Mouse (Mus musculus) heart, embryonic 14.5 days (tissue): Measurements from ENCODE around the gene Ran. TPM values are rescaled to one million over a fixed set of nuclear protein-coding genes. Genes with fewer than 3 reads are reported as not detected.

Experiments
- ATAC-seq: fragments of 200-750 bp; cut with Nextera tagmentation; 2 replicates; pipeline ENCODE4 v1.8.0; 2017; ENCODE audit warnings: low read depth, moderate TSS enrichment; ENCODE audit not compliant: insufficient number of reproducible peaks, insufficient read depth, low FRiP score
- H3K27ac ChIP-seq, 2 experiments: fragments of 200-500 bp in 1 of 2; fragments of 300-500 bp in 1 of 2; sonication (generic) in 1 of 2; replicated peaks in 1 of 2; 2 replicates each; pipeline ENCODE4 v1.5.1; 2012 to 2014; ENCODE audit warnings: low read depth in 2 of 2, low read length in 2 of 2, control low read depth in 1 of 2, mild to moderate bottlenecking in 1 of 2, mixed read lengths in 1 of 2; ENCODE audit not compliant: control insufficient read depth in 1 of 2, insufficient read depth in 1 of 2
- H3K27me3 ChIP-seq: fragments of 300-500 bp; sonication (generic); 2 replicates; pipeline ENCODE4 v1.6.1; 2014; ENCODE audit warnings: mild to moderate bottlenecking, low read length, control low read depth; ENCODE audit not compliant: control insufficient read depth, insufficient read depth
- H3K36me3 ChIP-seq: fragments of 300-500 bp; sonication (generic); 2 replicates; pipeline ENCODE4 v1.6.1; 2014; ENCODE audit warnings: mild to moderate bottlenecking, control low read depth, low read length, mixed read lengths; ENCODE audit not compliant: control insufficient read depth, insufficient read depth
- H3K4me1 ChIP-seq, 2 experiments: fragments of 200-500 bp in 1 of 2; fragments of 300-500 bp in 1 of 2; sonication (generic) in 1 of 2; 2 replicates each; pipeline ENCODE4 v1.6.1; 2012 to 2014; ENCODE audit warnings: low read length in 2 of 2, control low read depth in 1 of 2, mixed read lengths in 1 of 2; ENCODE audit not compliant: control insufficient read depth in 2 of 2, insufficient read depth in 2 of 2
- H3K4me2 ChIP-seq: fragments of 300-500 bp; sonication (generic); 2 replicates; pipeline ENCODE4 v1.6.1; 2014; ENCODE audit warnings: mild to moderate bottlenecking, low read length
- H3K4me3 ChIP-seq, 2 experiments: fragments of 200-500 bp in 1 of 2; fragments of 300-500 bp in 1 of 2; sonication (generic) in 1 of 2; 2 replicates each; pipeline ENCODE4 v1.5.1; 2012 to 2014; ENCODE audit warnings: low read length in 2 of 2, mild to moderate bottlenecking in 2 of 2, control low read depth in 1 of 2, low read depth in 1 of 2, moderate library complexity in 1 of 2; ENCODE audit not compliant: control insufficient read depth in 1 of 2, insufficient read depth in 1 of 2
- H3K9ac ChIP-seq: fragments of 300-500 bp; sonication (generic); 2 replicates; pipeline ENCODE4 v1.6.1; 2014; ENCODE audit warnings: mild to moderate bottlenecking, low read length
- H3K9me3 ChIP-seq: fragments of 300-500 bp; sonication (generic); 2 replicates; pipeline ENCODE4 v1.6.1; 2016; ENCODE audit warnings: low read length, control low read depth; ENCODE audit not compliant: control insufficient read depth
- WGBS: fragments of 180-500 bp; shearing (Covaris S2); extraction: QIAGEN DNeasy Blood & Tissue Kit; methylation state at CpG from one replicate; pipeline ENCODE4 v1.1.7; 2014; 5-methylcytosine and 5-hydroxymethylcytosine counted together
- polyA plus RNA-seq: library from polyadenylated mRNA; unstranded; fragments of >200 nt; fragmentation: Nextera tagmentation; extraction: Ambion mirVana; gene quantifications from 2 replicates; pipeline ENCODE4 v1.2.1, GENCODE M21; 2014

Gene Ran
- polyA plus RNA-seq, 1 experiment from 2014 or later: 339 TPM

DNA sequence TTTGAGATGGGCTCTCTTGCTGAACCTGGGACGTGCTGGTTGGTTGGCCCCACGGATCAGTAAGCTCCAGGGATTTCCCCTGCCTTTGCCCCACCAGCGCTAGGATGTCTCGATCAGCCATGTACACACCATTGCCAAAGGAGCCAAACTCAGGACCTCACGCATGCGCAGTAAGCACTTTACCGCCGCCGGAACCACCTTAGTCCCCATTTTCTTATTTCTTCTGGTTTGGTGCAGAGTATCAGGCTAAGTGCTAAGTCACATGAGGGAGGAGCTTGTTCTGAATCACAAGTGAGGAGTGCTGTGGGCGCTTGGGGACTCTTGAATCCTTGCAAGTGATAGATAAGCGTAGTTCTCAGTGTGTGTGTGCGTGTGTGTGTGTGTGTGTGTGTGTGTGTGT, 45.4 kb downstream of the Ran start:
- Histone ChIP-seq H3K4me3 (no peak overlapping the region), H3K27me3 (peaks cover 8% of the 10 kb centered on the region), H3K27ac (no peak overlapping the region), H3K4me2 (no peak overlapping the region), H3K36me3 (no peaks in the 10 kb centered on the region), H3K9ac (no peak overlapping the region), H3K9me3 (0 out of 2 replicates have a peak, but pooled peaks cover 3% of the 10 kb centered on the region), H3K4me1 (peaks cover 0 to 4% of the 10 kb centered on the region in 2 experiments; a peak in 2 of 4 replicates)
- 69% methylated on average over 12 of the region's 12 CpGs for WGBS
- no peak for ATAC-seq

DNA sequence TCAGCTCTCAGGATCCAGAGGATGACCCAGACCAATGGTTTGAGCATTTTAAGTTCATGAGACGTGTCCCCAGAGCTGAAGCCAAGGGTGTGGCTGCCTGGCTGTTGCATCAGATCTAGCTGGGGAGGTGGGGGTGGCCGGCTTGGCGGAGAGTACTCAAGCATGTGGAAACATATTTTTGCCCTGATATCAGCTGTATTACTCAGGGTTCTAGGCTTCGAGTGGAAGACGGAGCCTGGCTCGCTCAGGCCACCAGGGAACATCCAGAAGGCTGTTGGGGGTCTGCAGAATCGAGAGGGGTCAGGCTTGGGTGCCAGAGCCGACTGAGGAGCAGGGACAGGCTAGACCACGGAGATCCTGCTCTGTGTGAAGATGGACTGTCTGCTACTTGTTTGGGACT, 46.1 kb downstream of the Ran start:
- no peak overlapping the region for H3K9ac ChIP-seq
- WGBS: 56% methylated on average over 9 of the region's 9 CpGs
- no peak overlapping the region for H3K27ac ChIP-seq
- H3K4me3 ChIP-seq: no peak overlapping the region
- H3K4me1 ChIP-seq: peaks cover 0 to 4% of the 10 kb centered on the region in 2 experiments; a peak in 2 of 4 replicates
- H3K27me3 ChIP-seq: peaks cover 8% of the 10 kb centered on the region
- ATAC-seq: no peak
- no peak overlapping the region for H3K4me2 ChIP-seq
- no peaks in the 10 kb centered on the region for H3K36me3 ChIP-seq
- 0 out of 2 replicates have a peak, but pooled peaks cover 3% of the 10 kb centered on the region for H3K9me3 ChIP-seq

GRCm38 (mm10) chr5:129066541-129067230, 46.8 kb downstream of the Ran start:
- Histone ChIP-seq H3K27ac (no peak overlapping the region), H3K4me1 (peaks cover 0 to 4% of the 10 kb centered on the region in 2 experiments; a peak in 2 of 4 replicates), H3K9ac (no peak overlapping the region), H3K9me3 (0 out of 2 replicates have a peak, but pooled peaks cover 3% of the 10 kb centered on the region), H3K4me3 (no peak overlapping the region), H3K36me3 (no peaks in the 10 kb centered on the region), H3K27me3 (peaks cover 8% of the 10 kb centered on the region), H3K4me2 (no peak overlapping the region)
- 81% methylated on average over 8 of the region's 8 CpGs for WGBS
- no peak for ATAC-seq

DNA sequence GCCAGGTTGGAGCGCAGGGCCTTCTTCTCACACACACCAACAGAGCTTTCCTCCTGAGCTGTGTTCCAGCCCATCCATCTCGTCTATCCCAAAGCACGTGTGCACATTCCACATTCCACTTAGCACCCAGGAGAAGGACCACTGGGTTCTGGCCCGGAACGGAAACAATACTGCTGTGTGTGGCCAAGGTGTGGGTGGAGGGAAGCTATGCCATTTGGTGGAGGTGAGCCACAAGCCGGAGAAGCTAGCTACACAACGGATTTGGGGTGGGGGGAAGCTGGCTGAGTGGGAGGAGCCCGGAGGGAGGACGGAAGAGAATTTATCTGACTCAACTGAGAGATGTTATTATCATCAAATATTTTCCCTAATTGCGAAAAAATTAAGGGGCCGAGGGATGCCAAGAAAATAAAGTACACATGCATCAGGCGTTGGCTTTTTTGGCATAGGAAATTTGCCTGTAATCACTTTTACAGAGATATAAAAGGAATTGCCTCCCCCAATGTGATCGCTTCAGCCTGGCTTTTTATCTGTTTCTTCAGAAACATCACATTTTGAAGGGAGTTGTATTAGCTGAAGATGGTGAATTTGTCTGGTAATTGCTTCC, 47.5 kb downstream of the Ran start:
- no peak overlapping the region for H3K27ac ChIP-seq
- 58% methylated on average over 13 of the region's 13 CpGs for WGBS
- H3K4me3 ChIP-seq: no peak overlapping the region
- peaks cover 0 to 4% of the 10 kb centered on the region in 2 experiments; a peak in 2 of 4 replicates for H3K4me1 ChIP-seq
- no peak for ATAC-seq
- H3K9me3 ChIP-seq: 0 out of 2 replicates have a peak, but pooled peaks cover 3% of the 10 kb centered on the region
- H3K9ac ChIP-seq: no peak overlapping the region
- H3K4me2 ChIP-seq: no peak overlapping the region
- no peaks in the 10 kb centered on the region for H3K36me3 ChIP-seq
- peaks cover 8% of the 10 kb centered on the region for H3K27me3 ChIP-seq

- H3K27ac ChIP-seq: no peak overlapping the region
- ATAC-seq: no peak
- 0 out of 2 replicates have a peak, but pooled peaks cover 3% of the 10 kb centered on the region for H3K9me3 ChIP-seq
- no peak overlapping the region for H3K9ac ChIP-seq
- H3K4me1 ChIP-seq: no peaks in the 10 kb centered on the region
- no peak overlapping the region for H3K4me3 ChIP-seq
- H3K36me3 ChIP-seq: no peaks in the 10 kb centered on the region
- no peaks in the 10 kb centered on the region for H3K27me3 ChIP-seq
- WGBS: 68% methylated on average over 14 of the region's 14 CpGs
- H3K4me2 ChIP-seq: no peak overlapping the region
Measured at GRCm38 (mm10) chr5:129071761-129072280, 52.0 kb downstream of the Ran start.

DNA sequence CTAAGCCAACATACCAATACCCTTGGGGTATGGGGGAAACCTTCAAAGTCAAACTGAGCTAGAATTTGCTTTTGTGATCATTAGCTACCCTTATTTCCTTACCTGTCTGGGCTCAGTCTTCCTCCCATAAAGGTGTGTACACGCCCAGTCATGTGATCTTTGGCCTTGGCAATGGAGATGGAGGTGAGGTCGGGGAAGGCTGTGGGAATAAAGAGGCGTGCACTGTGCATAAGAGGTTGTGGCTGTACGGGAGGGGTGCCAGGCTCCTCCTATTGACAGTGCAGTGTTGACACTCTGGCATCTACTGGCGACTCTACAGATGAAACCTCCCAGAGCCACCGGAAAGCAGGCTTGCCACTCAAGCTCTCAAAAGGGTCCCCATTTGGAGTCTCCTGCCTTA, 53.5 kb downstream of the Ran start:
- 44% methylated on average over 6 of the region's 6 CpGs for WGBS
- H3K36me3 ChIP-seq: no peaks in the 10 kb centered on the region
- ATAC-seq: peak; percentile 43; the same call in 1 of the 2 replicates
- no peak overlapping the region for H3K4me2 ChIP-seq
- H3K9me3 ChIP-seq: no peaks in the 10 kb centered on the region
- H3K4me1 ChIP-seq: no peaks in the 10 kb centered on the region
- no peak overlapping the region for H3K27ac ChIP-seq
- H3K27me3 ChIP-seq: no peaks in the 10 kb centered on the region
- no peak overlapping the region for H3K9ac ChIP-seq
- no peak overlapping the region for H3K4me3 ChIP-seq
